Mouse (Mus musculus): ENCODE data around the gene Ric1.

Ric1 gene

GRCm38 (mm10) chr19:29521637-29522435 is at the start of gene Ric1:
Gene Ric1, plus strand, starts transcription at chr19:29522282.
- WGBS, result under 1% methylated on average over 80 of the region's 80 CpGs

GRCm38 (mm10) chr19:29472424-29472823 is 49.7 kb upstream of the Ric1 start:
- 91% methylated on average over 8 of the region's 8 CpGs for WGBS

GRCm38 (mm10) chr19:29472946-29473345 is 49.1 kb upstream of the Ric1 start:
- 95% methylated on average over 5 of the region's 5 CpGs for WGBS

- 73% methylated on average over 2 of the region's 2 CpGs for WGBS
Observed at GRCm38 (mm10) chr19:29474803-29475202, 47.3 kb upstream of the Ric1 start.

GRCm38 (mm10) chr19:29475210-29475620 is 46.9 kb upstream of the Ric1 start:
- 91% methylated on average over 4 of the region's 4 CpGs for WGBS

GRCm38 (mm10) chr19:29478598-29478997 is 43.5 kb upstream of the Ric1 start:
- 55% methylated on average over 4 of the region's 4 CpGs for WGBS

GRCm38 (mm10) chr19:29481578-29481977 is 40.5 kb upstream of the Ric1 start:
- WGBS, result 77% methylated on average over 6 of the region's 6 CpGs

GRCm38 (mm10) chr19:29482148-29482547 is 39.9 kb upstream of the Ric1 start:
- WGBS, result 77% methylated on average over 5 of the region's 5 CpGs

GRCm38 (mm10) chr19:29482637-29483036 is 39.4 kb upstream of the Ric1 start:
- 67% methylated on average over 3 of the region's 3 CpGs for WGBS

- WGBS, result 91% methylated on average over 2 of the region's 2 CpGs
Observed at GRCm38 (mm10) chr19:29483386-29483785, 38.7 kb upstream of the Ric1 start.

GRCm38 (mm10) chr19:29484537-29484936 is 37.5 kb upstream of the Ric1 start:
- WGBS, result 45% methylated on average over 2 of the region's 2 CpGs

- 73% methylated on average over 3 of the region's 3 CpGs for WGBS
Observed at GRCm38 (mm10) chr19:29485257-29485948, 36.7 kb upstream of the Ric1 start.

- WGBS, result 86% methylated on average over 7 of the region's 7 CpGs
Observed at GRCm38 (mm10) chr19:29486545-29487206, 35.4 kb upstream of the Ric1 start.

- 91% methylated on average over 14 of the region's 14 CpGs for WGBS
Observed at GRCm38 (mm10) chr19:29487326-29488072, 34.6 kb upstream of the Ric1 start.

- 66% methylated on average over 6 of the region's 6 CpGs for WGBS
Observed at GRCm38 (mm10) chr19:29488073-29488390, 34.0 kb upstream of the Ric1 start.

GRCm38 (mm10) chr19:29488420-29488819 is 33.7 kb upstream of the Ric1 start:
- WGBS, result 60% methylated on average over 10 of the region's 10 CpGs

- 90% methylated on average over 3 of the region's 3 CpGs for WGBS
Observed at GRCm38 (mm10) chr19:29489785-29490284, 32.2 kb upstream of the Ric1 start.

GRCm38 (mm10) chr19:29491467-29491866 is 30.6 kb upstream of the Ric1 start:
- WGBS, result 87% methylated on average over 9 of the region's 9 CpGs

GRCm38 (mm10) chr19:29494454-29494853 is 27.6 kb upstream of the Ric1 start:
- 74% methylated on average over 4 of the region's 4 CpGs for WGBS

GRCm38 (mm10) chr19:29496001-29496597 is 26.0 kb upstream of the Ric1 start:
- WGBS, result 83% methylated on average over 6 of the region's 6 CpGs

Measured in cerebral cortex, adult 2 months (tissue).